Mouse (Mus musculus) MEL (cell line): ENCODE results near the gene Olfr199.
"Not testable (repeated sequence)": the region's sequence is repeated elsewhere in the genome, so short reads cannot be mapped to it uniquely, and the experiment has no call there.

Source experiments
- CHD2 ChIP-seq: IDR thresholded peaks from 2 replicates; pipeline ENCODE4 v1.6.1; 2011; ENCODE audit warnings: low read length, improper control_type of control experiment
- CTCF ChIP-seq, 3 experiments: IDR thresholded peaks in 2 of 3; conservative IDR thresholded peaks in 1 of 3; 2 replicates each; pipeline ENCODE4 v1.5.1; 2011 to 2012; ENCODE audit warnings: low read length in 3 of 3, low read depth in 2 of 3, mild to moderate bottlenecking in 2 of 3, improper control_type of control experiment in 1 of 3, inconsistent platforms in 1 of 3, mixed read lengths in 1 of 3, moderate library complexity in 1 of 3; ENCODE audit not compliant: control insufficient read depth in 1 of 3, insufficient read depth in 1 of 3, poor library complexity in 1 of 3, severe bottlenecking in 1 of 3
- EP300 ChIP-seq, 2 experiments: IDR thresholded peaks; 2 replicates each; pipeline ENCODE4 v1.6.1; 2011; ENCODE audit warnings: improper control_type of control experiment in 2 of 2, low read length in 2 of 2, low read depth in 1 of 2, mild to moderate bottlenecking in 1 of 2

DNA sequence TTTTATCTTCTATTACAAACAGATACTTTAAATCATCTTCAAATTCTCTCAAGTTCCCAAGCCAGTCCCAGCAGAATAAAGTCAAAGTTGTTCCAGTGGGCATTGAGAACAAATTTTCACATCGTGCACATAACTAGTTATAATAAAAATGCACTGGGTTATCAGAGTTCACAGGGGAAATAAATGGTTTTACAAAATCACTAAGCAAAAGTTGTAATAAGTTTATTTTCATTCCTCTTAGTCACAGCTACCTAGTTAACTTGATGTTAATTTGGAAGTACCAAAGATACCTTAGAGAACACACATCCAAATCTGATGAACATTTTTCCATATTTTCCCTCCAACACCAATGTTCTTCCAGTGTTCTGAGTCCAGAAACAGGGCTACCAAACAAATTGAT is at the start of gene Olfr199:
- TF ChIP-seq CTCF (IDR thresholded peaks at IDR 0.05 in 2 of 3, conservative IDR thresholded peaks at IDR 0.05 in 1 of 3; ENCODE audit: control insufficient read depth in 1 of 3, insufficient read depth in 1 of 3, low read depth in 2 of 3, low read length in 3 of 3, poor library complexity in 1 of 3, severe bottlenecking in 1 of 3); EP300 (IDR thresholded peaks at IDR 0.05; ENCODE audit: low read depth in 1 of 2, low read length in 2 of 2); CHD2: not testable (repeated sequence)
